Comparison of ENCODE assay signal across 9 mouse cellular contexts in the genomic region with DNA sequence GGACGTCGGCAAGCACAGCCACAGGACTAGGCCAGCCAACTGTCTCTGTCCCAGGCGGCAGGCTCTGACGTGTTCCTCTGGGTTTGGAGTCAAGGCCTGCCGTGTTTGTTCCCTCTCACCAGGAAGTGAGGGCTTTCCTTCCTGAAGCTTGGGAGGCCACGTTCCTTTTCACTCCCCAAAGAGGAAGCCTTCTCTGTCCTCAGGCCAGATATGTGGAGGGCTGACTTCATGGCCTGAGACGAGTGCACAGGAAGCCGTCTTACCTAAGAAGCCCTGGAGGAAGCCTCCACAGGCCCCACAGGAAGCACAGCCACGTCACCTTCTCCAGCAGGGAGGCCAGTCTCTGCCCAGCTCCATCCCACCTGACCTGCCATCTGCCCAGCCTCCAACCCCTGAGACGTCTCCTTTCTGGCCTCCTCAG. TPM values are rescaled to one million over a fixed set of nuclear protein-coding genes. Genes with fewer than 3 reads are reported as not detected.
DNase-seq lines count a peak whose midpoint lies in the region; ATAC-seq and TF ChIP-seq lines count a peak whose summit lies in the region.
"Had no signal": no experiment of that assay in that cellular context is flagged by ENCODE, and none has a peak within 500 bp of the region (broad histone marks: within the 10 kb centered on the region; RNA-seq: fewer than 3 reads in every experiment).

No protein-coding gene starts in this region.

- no peaks in the 10 kb centered on the region for H3K9me3 ChIP-seq in CH12.LX (replicated peaks; ENCODE audit: low read length)
- no peaks in the 10 kb centered on the region for H3K9me3 ChIP-seq in limb, embryonic 15.5 days
- H3K9me3 ChIP-seq: neural tube, embryonic 12.5 days had no signal

- H3K4me3 ChIP-seq in CH12.LX (replicated peaks in 1 of 3; ENCODE audit: low read depth in 2 of 3, low read length in 2 of 3, poor library complexity in 1 of 3): peak overlapping the region; percentile 1 to 76 (median 26)
- no peak overlapping the region for H3K4me3 ChIP-seq in limb, embryonic 15.5 days
- H3K4me3 ChIP-seq: neural tube, embryonic 12.5 days had no signal

- TF ChIP-seq EP300 in CH12.LX (IDR thresholded peaks at IDR 0.05; ENCODE audit: low read length): 0 out of 2 replicates have a peak, but pooled peaks have one; percentile 10

- no peak overlapping the region for H3K9ac ChIP-seq in CH12.LX (ENCODE audit: insufficient read depth, low read depth)
- no peak overlapping the region for H3K9ac ChIP-seq in limb, embryonic 15.5 days
- H3K9ac ChIP-seq: neural tube, embryonic 12.5 days had no signal

- H3K4me2 ChIP-seq in CH12.LX (ENCODE audit: insufficient read depth, low read depth, poor library complexity, severe bottlenecking): no peak overlapping the region
- no peak overlapping the region for H3K4me2 ChIP-seq in limb, embryonic 15.5 days
- H3K4me2 ChIP-seq: neural tube, embryonic 12.5 days had no signal

- no peak for TF ChIP-seq CTCF in CH12.LX (conservative IDR thresholded peaks at IDR 0.05 in 1 of 2, IDR thresholded peaks at IDR 0.05 in 1 of 2; ENCODE audit: low read depth in 2 of 2, low read length in 2 of 2)

- no peak for ATAC-seq in limb, embryonic 15.5 days (ENCODE audit: insufficient number of reproducible peaks, low FRiP score, low TSS enrichment, low read depth)

- intact Hi-C loops in heart, postnatal 10 days (cut with DNase I): loop anchor here (1.0 kb wide), 1 partner anchor 48 kb away; no protein-coding TSS in a partner anchor

- dilution Hi-C loops in CH12.LX (cut with MboI; ENCODE audit: extremely low pct_ligation_motif_present, extremely low pct_unique_long_range_greater_than_20kb, low sequenced_read_pairs): no loop called here

- in situ Hi-C loops in CH12.LX (cut with MboI; ENCODE audit: low pct_ligation_motif_present, low pct_unique_long_range_greater_than_20kb, low sequenced_read_pairs): no loop called here

- H3K36me3 ChIP-seq in CH12.LX (replicated peaks in 1 of 2; ENCODE audit: control insufficient read depth in 1 of 2, insufficient read depth in 1 of 2, low read length in 1 of 2): peaks cover 0 to 5% of the 10 kb centered on the region in 2 experiments
- no peaks in the 10 kb centered on the region for H3K36me3 ChIP-seq in limb, embryonic 15.5 days
- H3K36me3 ChIP-seq: neural tube, embryonic 12.5 days had no signal

- H3K27ac ChIP-seq in CH12.LX (ENCODE audit: insufficient read depth, low read depth): peak overlapping the region; percentile 26; the same call in 1 of the 2 replicates
- 0 out of 2 replicates have a peak overlapping the region, but pooled peaks have one; percentile 27 for H3K27ac ChIP-seq in limb, embryonic 15.5 days
- H3K27ac ChIP-seq: neural tube, embryonic 12.5 days had no signal

- H3K4me1 ChIP-seq in CH12.LX (ENCODE audit: control insufficient read depth in 1 of 2, insufficient read depth in 2 of 2): peaks cover 18 to 61% of the 10 kb centered on the region in 2 experiments
- H3K4me1 ChIP-seq in limb, embryonic 15.5 days: peaks cover 6% of the 10 kb centered on the region; the same call in 1 of the 2 replicates
- H3K4me1 ChIP-seq: neural tube, embryonic 12.5 days had no signal

- WGBS in limb, embryonic 15.5 days: 47% methylated on average over 10 of the region's 10 CpGs

- H3K79me2 ChIP-seq in CH12.LX (replicated peaks; ENCODE audit: control insufficient read depth, extremely low read depth, insufficient read depth, poor library complexity, severe bottlenecking): no peaks in the 10 kb centered on the region

- TF ChIP-seq RAD21 in CH12.LX (IDR thresholded peaks at IDR 0.05; ENCODE audit: low read depth, low read length): no peak

- TF ChIP-seq POLR2A in CH12.LX (IDR thresholded peaks at IDR 0.05; ENCODE audit: low read depth, low read length): 0 out of 2 replicates have a peak, but pooled peaks have one; percentile 29

- DNase-seq in CH12.LX (ENCODE audit: extremely low read depth) (peak; percentile 73), adipocyte (ENCODE audit: low spot score) (no peak)
- peak; percentile 8 for DNase-seq in brain, adult 2 months (ENCODE audit: low read depth, low spot score)
- DNase-seq in heart, postnatal 10 days: peak; percentile 71 to 74
- DNase-seq in monocyte, adult 2 months (ENCODE audit: low read depth in 1 of 2, low spot score in 2 of 2): peak; percentile 18 to 19
- DNase-seq in right cerebral cortex, postnatal 25 days: no peak
- DNase-seq in layer of hippocampus, adult 9-10 months (ENCODE audit: low spot score): no peak

- H3K27me3 ChIP-seq in CH12.LX (replicated peaks): no peaks in the 10 kb centered on the region
- H3K27me3 ChIP-seq in limb, embryonic 15.5 days: no peaks in the 10 kb centered on the region
- H3K27me3 ChIP-seq: neural tube, embryonic 12.5 days had no signal

TF ChIP-seq in CH12.LX, 34 proteins besides CTCF, POLR2A, EP300 and RAD21:
- TF ChIP-seq CHD2 (IDR thresholded peaks at IDR 0.05; ENCODE audit: low read length) (0 out of 2 replicates have a peak, but pooled peaks have one; percentile 18), TBP (conservative IDR thresholded peaks at IDR 0.05; ENCODE audit: low read depth, low read length) (no peak), E2F4 (IDR thresholded peaks at IDR 0.05; ENCODE audit: insufficient replicate concordance, low read depth, low read length) (no peak), TCF12 (IDR thresholded peaks at IDR 0.05; ENCODE audit: low read depth, low read length) (peak; percentile 40; the same call in 1 of the 2 replicates), ETS1 (conservative IDR thresholded peaks at IDR 0.05; ENCODE audit: low read depth, low read length) (peak; percentile 54), MAZ (IDR thresholded peaks at IDR 0.05; ENCODE audit: low read depth, low read length) (peak; percentile 34; the same call in 1 of the 2 replicates), KAT2A (IDR thresholded peaks at IDR 0.05; ENCODE audit: insufficient replicate concordance, low read length) (no peak)

RNA-seq across cellular contexts. Expression of gene Sik1, which starts 50.2 kb away (rescaled TPM):
- total RNA-seq in CH12.LX (2012; rRNA removed) (56.7 and 56.9 TPM in 2 replicates), CH12.LX (2014; rRNA removed) (16.0 and 17.1 TPM in 2 replicates)
- 27.7 and 36.7 TPM in 2 replicates for polyA plus RNA-seq in CH12.LX (2012; ENCODE audit: insufficient read length, low read depth)
- 10 to 100 TPM; 33.6 to 45.9 TPM for total RNA-seq in heart, postnatal 10 days (2021)
- 30.5 and 37.1 TPM in 2 replicates for polyA plus RNA-seq in limb, embryonic 15.5 days (2015; fragmentation: Nextera tagmentation; extraction: Ambion mirVana)

Comparison
In these comparisons a context has a peak if more than half of its experiments do, and no peak if none do; other contexts are left out.
1. DNase-seq: peak in CH12.LX (single experiment), brain, adult 2 months (single experiment), heart, postnatal 10 days (2 of 2) and monocyte, adult 2 months (2 of 2); none in adipocyte (single experiment), right cerebral cortex, postnatal 25 days (single experiment) and layer of hippocampus, adult 9-10 months (single experiment).